Mouse (Mus musculus) MEL (cell line): Measurements from ENCODE around the gene Tigd4. TPM values are rescaled to one million over a fixed set of nuclear protein-coding genes. Genes with fewer than 3 reads are reported as not detected.

ENCODE experiments used
- DNase-seq: peaks from one replicate; pipeline ENCODE4 v3.0.0; 2011; ENCODE audit warnings: low read depth, low spot score
- H3K27ac ChIP-seq: 2 replicates; pipeline ENCODE4 v1.5.1; 2012; ENCODE audit warnings: low read depth, mild to moderate bottlenecking, control low read depth, low read length, moderate library complexity; ENCODE audit not compliant: control insufficient read depth
- H3K27me3 ChIP-seq, 2 experiments: fragments of 150-350 bp in 1 of 2; sonication (generic) in 1 of 2; 2 replicates each; pipeline ENCODE4 v1.6.1; 2012; ENCODE audit warnings: low read length in 2 of 2, mild to moderate bottlenecking in 2 of 2, improper control_type of control experiment in 1 of 2, moderate library complexity in 1 of 2; ENCODE audit not compliant: insufficient read depth in 2 of 2, control insufficient read depth in 1 of 2
- H3K36me3 ChIP-seq, 2 experiments: 2 replicates each; pipeline ENCODE4 v1.6.1; 2012 to 2014; ENCODE audit warnings: low read length in 2 of 2, improper control_type of control experiment in 1 of 2, inconsistent platforms in 1 of 2, mild to moderate bottlenecking in 1 of 2; ENCODE audit not compliant: insufficient read depth in 2 of 2, control insufficient read depth in 1 of 2
- H3K4me1 ChIP-seq, 2 experiments: fragments of 150-350 bp in 1 of 2; sonication (generic) in 1 of 2; 2 replicates each; pipeline ENCODE4 v1.6.1; 2012; ENCODE audit warnings: low read length in 2 of 2, improper control_type of control experiment in 1 of 2, mild to moderate bottlenecking in 1 of 2; ENCODE audit not compliant: insufficient read depth in 2 of 2, control insufficient read depth in 1 of 2
- H3K4me3 ChIP-seq, 2 experiments: fragments of 150-350 bp in 1 of 2; sonication (generic) in 1 of 2; 2 replicates each; pipeline ENCODE4 v1.5.1; 2012; ENCODE audit warnings: low read depth in 2 of 2, low read length in 2 of 2, mild to moderate bottlenecking in 2 of 2, moderate library complexity in 2 of 2, control low read depth in 1 of 2, improper control_type of control experiment in 1 of 2; ENCODE audit not compliant: control insufficient read depth in 1 of 2, insufficient read depth in 1 of 2
- H3K79me2 ChIP-seq: 2 replicates; pipeline ENCODE4 v1.6.1; 2012; ENCODE audit warnings: mild to moderate bottlenecking, low read length, moderate library complexity; ENCODE audit not compliant: control insufficient read depth, poor library complexity, insufficient read depth
- H3K9ac ChIP-seq: 2 replicates; pipeline ENCODE4 v1.6.1; 2012; ENCODE audit warnings: low read depth, mild to moderate bottlenecking, control low read depth, low read length, moderate library complexity; ENCODE audit not compliant: control insufficient read depth, poor library complexity, severe bottlenecking
- H3K9me3 ChIP-seq: fragments of 150-350 bp; sonication (generic); replicated peaks from 2 replicates; pipeline ENCODE4 v1.6.1; 2012; ENCODE audit warnings: mild to moderate bottlenecking, low read length, improper control_type of control experiment, moderate library complexity; ENCODE audit not compliant: insufficient read depth
- BHLHE40 ChIP-seq: IDR thresholded peaks from 2 replicates; pipeline ENCODE4 v1.6.1; 2012; ENCODE audit warnings: low read depth, mild to moderate bottlenecking, inconsistent platforms, low read length, improper control_type of control experiment, borderline replicate concordance
- CHD1 ChIP-seq: IDR thresholded peaks from 2 replicates; pipeline ENCODE4 v1.6.1; 2012; ENCODE audit warnings: low read depth, mild to moderate bottlenecking, inconsistent platforms, low read length, improper control_type of control experiment
- CHD2 ChIP-seq: IDR thresholded peaks from 2 replicates; pipeline ENCODE4 v1.6.1; 2011; ENCODE audit warnings: low read length, improper control_type of control experiment
- CTCF ChIP-seq, 3 experiments: IDR thresholded peaks in 2 of 3; conservative IDR thresholded peaks in 1 of 3; 2 replicates each; pipeline ENCODE4 v1.5.1; 2011 to 2012; ENCODE audit warnings: low read length in 3 of 3, low read depth in 2 of 3, mild to moderate bottlenecking in 2 of 3, improper control_type of control experiment in 1 of 3, inconsistent platforms in 1 of 3, mixed read lengths in 1 of 3, moderate library complexity in 1 of 3; ENCODE audit not compliant: control insufficient read depth in 1 of 3, insufficient read depth in 1 of 3, poor library complexity in 1 of 3, severe bottlenecking in 1 of 3
- E2F4 ChIP-seq: IDR thresholded peaks from 2 replicates; pipeline ENCODE4 v1.6.1; 2011; ENCODE audit warnings: low read depth, low read length, improper control_type of control experiment, borderline replicate concordance
- ELF1 ChIP-seq: IDR thresholded peaks from 2 replicates; pipeline ENCODE4 v1.6.1; 2014; ENCODE audit warnings: low read depth, mild to moderate bottlenecking, inconsistent platforms, low read length, improper control_type of control experiment, moderate library complexity
- EP300 ChIP-seq, 2 experiments: IDR thresholded peaks; 2 replicates each; pipeline ENCODE4 v1.6.1; 2011; ENCODE audit warnings: improper control_type of control experiment in 2 of 2, low read length in 2 of 2, low read depth in 1 of 2, mild to moderate bottlenecking in 1 of 2
- ETS1 ChIP-seq: IDR thresholded peaks from 2 replicates; pipeline ENCODE4 v1.6.1; 2012; ENCODE audit warnings: low read depth, mild to moderate bottlenecking, inconsistent platforms, low read length, improper control_type of control experiment, moderate library complexity
- GABPA ChIP-seq: IDR thresholded peaks from 2 replicates; pipeline ENCODE4 v1.6.1; 2012; ENCODE audit warnings: low read depth, mild to moderate bottlenecking, inconsistent platforms, low read length, improper control_type of control experiment, moderate library complexity
- GATA1 ChIP-seq: IDR thresholded peaks from 2 replicates; pipeline ENCODE4 v1.6.1; 2011; ENCODE audit warnings: low read depth, low read length, improper control_type of control experiment
- HCFC1 ChIP-seq: IDR thresholded peaks from 2 replicates; pipeline ENCODE4 v1.6.1; 2012; ENCODE audit warnings: low read depth, mild to moderate bottlenecking, inconsistent platforms, low read length, improper control_type of control experiment, moderate library complexity
- JUND ChIP-seq: IDR thresholded peaks from 2 replicates; pipeline ENCODE4 v1.6.1; 2011; ENCODE audit warnings: low read depth, mild to moderate bottlenecking, improper control_type of control experiment, low read length
- KAT2A ChIP-seq: conservative IDR thresholded peaks from 2 replicates; pipeline ENCODE4 v1.6.1; 2012; ENCODE audit warnings: low read depth, low read length, improper control_type of control experiment, inconsistent platforms
- MAX ChIP-seq: IDR thresholded peaks from 2 replicates; pipeline ENCODE4 v1.6.1; 2011; ENCODE audit warnings: low read length, improper control_type of control experiment
- MAZ ChIP-seq: IDR thresholded peaks from 2 replicates; pipeline ENCODE4 v1.6.1; 2012; ENCODE audit warnings: low read depth, mild to moderate bottlenecking, inconsistent platforms, low read length, improper control_type of control experiment
- MEF2A ChIP-seq: IDR thresholded peaks from 2 replicates; pipeline ENCODE4 v1.6.1; 2014; ENCODE audit warnings: low read depth, mild to moderate bottlenecking, inconsistent platforms, low read length, improper control_type of control experiment; ENCODE audit not compliant: poor library complexity, insufficient replicate concordance, severe bottlenecking; ENCODE audit errors: extremely low read depth
- MXI1 ChIP-seq: IDR thresholded peaks from 2 replicates; pipeline ENCODE4 v1.6.1; 2011; ENCODE audit warnings: mild to moderate bottlenecking, low read depth, low read length, improper control_type of control experiment
- MYB ChIP-seq: IDR thresholded peaks from 2 replicates; pipeline ENCODE4 v1.6.1; 2011; ENCODE audit warnings: mild to moderate bottlenecking, low read depth, low read length, improper control_type of control experiment
- MYC ChIP-seq: IDR thresholded peaks from 2 replicates; pipeline ENCODE4 v1.6.1; 2011; ENCODE audit warnings: low read depth, mild to moderate bottlenecking, low read length, improper control_type of control experiment, moderate library complexity
- NELFE ChIP-seq: IDR thresholded peaks from 2 replicates; pipeline ENCODE4 v1.6.1; 2011; ENCODE audit warnings: low read depth, low read length, improper control_type of control experiment
- NRF1 ChIP-seq: IDR thresholded peaks from 2 replicates; pipeline ENCODE4 v1.6.1; 2014; ENCODE audit warnings: low read depth, mild to moderate bottlenecking, inconsistent platforms, low read length, improper control_type of control experiment, moderate library complexity; ENCODE audit not compliant: poor library complexity, insufficient read depth, severe bottlenecking
- POLR2A ChIP-seq, 2 experiments: IDR thresholded peaks; 2 replicates each; pipeline ENCODE4 v1.6.1; 2011 to 2012; ENCODE audit warnings: low read length in 2 of 2, mild to moderate bottlenecking in 2 of 2, control low read depth in 1 of 2, improper control_type of control experiment in 1 of 2, low read depth in 1 of 2, moderate library complexity in 1 of 2; ENCODE audit not compliant: control insufficient read depth in 1 of 2, insufficient read depth in 1 of 2, poor library complexity in 1 of 2
- POLR2AphosphoS2 ChIP-seq: IDR thresholded peaks from 2 replicates; pipeline ENCODE4 v1.6.1; 2011; ENCODE audit warnings: low read length, improper control_type of control experiment
- POLR2AphosphoS5 ChIP-seq: IDR thresholded peaks from 2 replicates; pipeline ENCODE4 v1.6.1; 2012; ENCODE audit warnings: low read depth, borderline replicate concordance, mild to moderate bottlenecking, inconsistent platforms, low read length, moderate library complexity, mixed read lengths
- RAD21 ChIP-seq: IDR thresholded peaks from 2 replicates; pipeline ENCODE4 v1.6.1; 2011; ENCODE audit warnings: mild to moderate bottlenecking, low read depth, low read length, improper control_type of control experiment
- RCOR1 ChIP-seq: IDR thresholded peaks from 2 replicates; pipeline ENCODE4 v1.6.1; 2012; ENCODE audit warnings: low read depth, mild to moderate bottlenecking, inconsistent platforms, low read length, improper control_type of control experiment
- SIN3A ChIP-seq: IDR thresholded peaks from 2 replicates; pipeline ENCODE4 v1.6.1; 2012; ENCODE audit warnings: low read length, improper control_type of control experiment, inconsistent platforms
- SMC3 ChIP-seq: IDR thresholded peaks from 2 replicates; pipeline ENCODE4 v1.6.1; 2011; ENCODE audit warnings: low read depth, low read length, improper control_type of control experiment
- TAL1 ChIP-seq: IDR thresholded peaks from 2 replicates; pipeline ENCODE4 v1.6.1; 2012; ENCODE audit warnings: mild to moderate bottlenecking, inconsistent platforms, low read length, moderate library complexity, mixed read lengths
- TBP ChIP-seq: IDR thresholded peaks from 2 replicates; pipeline ENCODE4 v1.8.0; 2011; ENCODE audit warnings: low read depth, low read length, improper control_type of control experiment
- TCF12 ChIP-seq: IDR thresholded peaks from 2 replicates; pipeline ENCODE4 v1.6.1; 2014; ENCODE audit warnings: low read depth, mild to moderate bottlenecking, inconsistent platforms, low read length, improper control_type of control experiment, moderate library complexity
- UBTF ChIP-seq: IDR thresholded peaks from 2 replicates; pipeline ENCODE4 v1.6.1; 2012; ENCODE audit warnings: low read depth, mild to moderate bottlenecking, inconsistent platforms, low read length, improper control_type of control experiment, moderate library complexity, borderline replicate concordance; ENCODE audit not compliant: insufficient read depth
- USF1 ChIP-seq: IDR thresholded peaks from 2 replicates; pipeline ENCODE4 v1.6.1; 2014; ENCODE audit warnings: low read depth, mild to moderate bottlenecking, inconsistent platforms, low read length, improper control_type of control experiment, moderate library complexity
- USF2 ChIP-seq, 2 experiments: IDR thresholded peaks; 2 replicates each; pipeline ENCODE4 v1.6.1; 2011 to 2012; ENCODE audit warnings: improper control_type of control experiment in 2 of 2, low read length in 2 of 2, borderline replicate concordance in 1 of 2, inconsistent platforms in 1 of 2, low read depth in 1 of 2, mild to moderate bottlenecking in 1 of 2; ENCODE audit not compliant: insufficient read depth in 1 of 2
- ZC3H11A ChIP-seq: IDR thresholded peaks from 2 replicates; pipeline ENCODE4 v1.6.1; 2012; ENCODE audit warnings: low read depth, mild to moderate bottlenecking, inconsistent platforms, low read length, improper control_type of control experiment
- ZKSCAN1 ChIP-seq: IDR thresholded peaks from 2 replicates; pipeline ENCODE4 v1.6.1; 2012; ENCODE audit warnings: low read depth, mild to moderate bottlenecking, inconsistent platforms, low read length, improper control_type of control experiment, moderate library complexity
- ZMIZ1 ChIP-seq: IDR thresholded peaks from 2 replicates; pipeline ENCODE4 v1.6.1; 2012; ENCODE audit warnings: low read depth, mild to moderate bottlenecking, inconsistent platforms, low read length, improper control_type of control experiment, moderate library complexity
- polyA plus RNA-seq, 2 experiments: library from polyadenylated mRNA; stranded (reverse) in 1 of 2; unstranded in 1 of 2; fragments of >175 nt in 1 of 2; fragments of >200 nt in 1 of 2; gene quantifications; 2 replicates each; pipeline versions ENCODE4 v1.2.1 to v1.2.4; 2012; ENCODE audit warnings: low replicate concordance in 2 of 2, low read depth in 1 of 2; ENCODE audit not compliant: insufficient read length in 2 of 2, insufficient read depth in 1 of 2, missing spikeins in 1 of 2
- total RNA-seq: library from RNA; depleted of rRNA; stranded (reverse); fragments of 300-350 nt; gene quantifications from 2 replicates; pipeline ENCODE4 v1.2.3, GENCODE M21; 2012

Gene Tigd4
- total and polyA plus RNA-seq, 3 experiments: not detected

DNA sequence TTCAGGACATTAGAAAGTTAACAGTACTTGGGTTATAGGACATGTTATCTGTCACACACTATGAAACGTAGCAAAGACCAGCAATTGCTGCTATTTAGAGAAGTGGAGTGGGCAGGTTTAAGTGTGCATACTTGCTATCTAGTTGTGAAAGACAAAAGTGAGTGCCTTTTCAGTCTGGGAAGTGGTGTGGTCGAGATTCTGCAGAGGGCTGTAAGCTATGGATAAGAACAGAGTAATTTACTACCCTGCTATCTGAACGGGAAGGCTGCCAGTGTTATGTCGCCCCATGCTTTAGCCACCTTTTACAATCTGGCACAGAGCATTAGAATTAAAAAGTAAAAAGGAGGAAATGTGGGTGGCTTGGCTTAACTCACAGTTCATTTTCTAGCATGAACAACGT is 6.6 kb upstream of the Tigd4 start:
- H3K27me3 ChIP-seq: peaks cover 2 to 3% of the 10 kb centered on the region in 2 experiments; a peak in 3 of 4 replicates
- peaks cover 0 to 13% of the 10 kb centered on the region in 2 experiments; a peak in 2 of 4 replicates for H3K36me3 ChIP-seq
- no peak overlapping the region for H3K4me3 ChIP-seq
- peaks cover 3 to 13% of the 10 kb centered on the region in 2 experiments for H3K4me1 ChIP-seq
- peak overlapping the region; percentile 49; the same call in 1 of the 2 replicates for H3K27ac ChIP-seq
- no peak overlapping the region for H3K9ac ChIP-seq
- H3K79me2 ChIP-seq: peaks cover 4% of the 10 kb centered on the region
- H3K9me3 ChIP-seq: no peaks in the 10 kb centered on the region
- DNase-seq: peak; percentile 95
- TF ChIP-seq MEF2A (peak; percentile 78; the same call in 1 of the 2 replicates), MYB (no peak), UBTF (no peak), TAL1 (peak; percentile 98), CHD1 (no peak), ZKSCAN1 (no peak), ZC3H11A (no peak), HCFC1 (0 out of 2 replicates have a peak, but pooled peaks have one; percentile 37), MAX (peak; percentile 80), MYC (peak; percentile 87), TBP (peak; percentile 85), POLR2A (IDR thresholded peaks at IDR 0.05; ENCODE audit: control insufficient read depth in 1 of 2, insufficient read depth in 1 of 2, low read depth in 1 of 2, low read length in 2 of 2, poor library complexity in 1 of 2) (no peak), RCOR1 (peak; percentile 100), USF2 (IDR thresholded peaks at IDR 0.05; ENCODE audit: borderline replicate concordance in 1 of 2, insufficient read depth in 1 of 2, low read depth in 1 of 2, low read length in 2 of 2) (no peak), RAD21 (no peak), POLR2AphosphoS2 (no peak), USF1 (no peak), SMC3 (peak; percentile 18; the same call in 1 of the 2 replicates), NRF1 (no peak), NELFE (no peak), MXI1 (peak; percentile 86), TCF12 (peak; percentile 98), ETS1 (peak; percentile 92), EP300 (IDR thresholded peaks at IDR 0.05; ENCODE audit: low read depth in 1 of 2, low read length in 2 of 2) (peak; percentile 95 to 97), MAZ (0 out of 2 replicates have a peak, but pooled peaks have one; percentile 46), CTCF (IDR thresholded peaks at IDR 0.05 in 2 of 3, conservative IDR thresholded peaks at IDR 0.05 in 1 of 3; ENCODE audit: control insufficient read depth in 1 of 3, insufficient read depth in 1 of 3, low read depth in 2 of 3, low read length in 3 of 3, poor library complexity in 1 of 3, severe bottlenecking in 1 of 3) (no peak), SIN3A (peak; percentile 78), JUND (no peak), GATA1 (peak; percentile 97), ZMIZ1 (no peak), POLR2AphosphoS5 (no peak), E2F4 (no peak), CHD2 (no peak), GABPA (no peak), ELF1 (no peak), BHLHE40 (peak; percentile 93), KAT2A (no peak; the same call in 1 of the 2 replicates)
